Mouse (Mus musculus) myocyte (in vitro differentiated cells): Measurements from ENCODE around the gene Shank2. TPM values are rescaled to one million over a fixed set of nuclear protein-coding genes. Genes with fewer than 3 reads are reported as not detected.

Experiments
- H3K27me3 ChIP-seq: one replicate; pipeline ENCODE4 v1.6.1; 2011; ENCODE audit not compliant: control insufficient read depth, insufficient read depth, insufficient read length
- H3K36me3 ChIP-seq: one replicate; pipeline ENCODE4 v1.6.1; 2011; ENCODE audit not compliant: control insufficient read depth, insufficient read depth
- H3K4me2 ChIP-seq: one replicate; pipeline ENCODE4 v1.6.1; 2011; ENCODE audit warnings: low read depth, control low read depth
- H3K4me3 ChIP-seq: one replicate; pipeline ENCODE4 v1.5.1; 2011; ENCODE audit warnings: mild to moderate bottlenecking, control low read depth, moderate library complexity
- H3K79me2 ChIP-seq: one replicate; pipeline ENCODE4 v1.6.1; 2011; ENCODE audit not compliant: control insufficient read depth, insufficient read depth
- H3ac ChIP-seq: one replicate; pipeline ENCODE4 v1.6.1; 2011; ENCODE audit not compliant: control insufficient read depth, insufficient read length
- CEBPB ChIP-seq: IDR thresholded peaks from 2 replicates; pipeline ENCODE4 v1.6.1; 2011; ENCODE audit warnings: mild to moderate bottlenecking, moderate library complexity; ENCODE audit not compliant: poor library complexity, insufficient read depth, severe bottlenecking
- E2F4 ChIP-seq: IDR thresholded peaks from one replicate; pipeline ENCODE4 v1.6.1; 2011; ENCODE audit warnings: mild to moderate bottlenecking, control low read depth, moderate library complexity; ENCODE audit not compliant: insufficient read depth
- MAX ChIP-seq: IDR thresholded peaks from one replicate; pipeline ENCODE4 v1.6.1; 2011; ENCODE audit warnings: low read depth, mild to moderate bottlenecking, control low read depth
- MYOD1 ChIP-seq, 3 experiments: IDR thresholded peaks; one replicate each; pipeline ENCODE4 v1.6.1; 2011; ENCODE audit warnings: control low read depth in 2 of 3, low read depth in 2 of 3, mild to moderate bottlenecking in 2 of 3, moderate library complexity in 1 of 3; ENCODE audit not compliant: insufficient read length in 2 of 3, control insufficient read depth in 1 of 3
- MYOG ChIP-seq, 3 experiments: IDR thresholded peaks; one replicate each; pipeline ENCODE4 v1.6.1; 2011; ENCODE audit warnings: control low read depth in 2 of 3, low read depth in 2 of 3, mild to moderate bottlenecking in 2 of 3; ENCODE audit not compliant: insufficient read length in 2 of 3, control insufficient read depth in 1 of 3, insufficient read depth in 1 of 3
- POLR2A ChIP-seq: IDR thresholded peaks from one replicate; pipeline ENCODE4 v1.6.1; 2011; ENCODE audit warnings: low read depth, mild to moderate bottlenecking, control low read depth, moderate library complexity; ENCODE audit not compliant: insufficient read length
- POLR2AphosphoS2 ChIP-seq: IDR thresholded peaks from one replicate; pipeline ENCODE4 v1.6.1; 2011; ENCODE audit warnings: low read depth, control low read depth; ENCODE audit not compliant: insufficient read length
- REST ChIP-seq: IDR thresholded peaks from one replicate; pipeline ENCODE4 v1.6.1; 2011; ENCODE audit warnings: mild to moderate bottlenecking, control low read depth, moderate library complexity; ENCODE audit not compliant: insufficient read depth, insufficient read length
- SRF ChIP-seq: IDR thresholded peaks from one replicate; pipeline ENCODE4 v1.6.1; 2011; ENCODE audit warnings: low read depth; ENCODE audit not compliant: control insufficient read depth, insufficient read length
- TCF12 ChIP-seq: IDR thresholded peaks from one replicate; pipeline ENCODE4 v1.6.1; 2011; ENCODE audit warnings: mild to moderate bottlenecking, control low read depth; ENCODE audit not compliant: poor library complexity, insufficient read depth, severe bottlenecking
- TCF3 ChIP-seq: IDR thresholded peaks from one replicate; pipeline ENCODE4 v1.6.1; 2011; ENCODE audit warnings: low read depth, control low read depth; ENCODE audit not compliant: insufficient read length
- USF1 ChIP-seq: IDR thresholded peaks from one replicate; pipeline ENCODE4 v1.6.1; 2011; ENCODE audit warnings: low read depth, mild to moderate bottlenecking, control low read depth, moderate library complexity
- polyA plus RNA-seq: library from polyadenylated mRNA; unstranded; fragments of >200 nt; fragmentation: generic; extraction: Trizol; gene quantifications from one replicate; pipeline ENCODE4 v1.2.1, GENCODE M21; 2012; ENCODE audit warnings: missing spikeins

The Shank2 gene
- polyA plus RNA-seq, 1 experiment = 0.07 TPM

GRCm38 (mm10) chr7:144316797-144317196 is 315.1 kb downstream of the Shank2 start:
- Histone ChIP-seq H3K36me3 (no peaks in the 10 kb centered on the region), H3K4me3 (no peak overlapping the region), H3K79me2 (no peaks in the 10 kb centered on the region), H3K27me3 (no peaks in the 10 kb centered on the region), H3ac (no peak overlapping the region), H3K4me2 (no peak overlapping the region)
- TF ChIP-seq CEBPB (no peak), TCF3 (no peak), REST (no peak)

- no peaks in the 10 kb centered on the region for H3K36me3 ChIP-seq
- TF ChIP-seq MYOG (IDR thresholded peaks at IDR 0.05; ENCODE audit: control insufficient read depth in 1 of 3, insufficient read depth in 1 of 3, insufficient read length in 2 of 3, low read depth in 2 of 3) = no peak
- TF ChIP-seq TCF3 = no peak
- no peak for TF ChIP-seq CEBPB
- no peak for TF ChIP-seq POLR2AphosphoS2
- no peak for TF ChIP-seq SRF
- TF ChIP-seq USF1 = no peak
- TF ChIP-seq E2F4 = no peak
- H3K4me2 ChIP-seq = no peak overlapping the region
- no peak overlapping the region for H3K4me3 ChIP-seq
- peaks cover 5% of the 10 kb centered on the region for H3K27me3 ChIP-seq
- no peaks in the 10 kb centered on the region for H3K79me2 ChIP-seq
- no peak overlapping the region for H3ac ChIP-seq
Observed at GRCm38 (mm10) chr7:144324077-144324476, 322.3 kb downstream of the Shank2 start.

DNA sequence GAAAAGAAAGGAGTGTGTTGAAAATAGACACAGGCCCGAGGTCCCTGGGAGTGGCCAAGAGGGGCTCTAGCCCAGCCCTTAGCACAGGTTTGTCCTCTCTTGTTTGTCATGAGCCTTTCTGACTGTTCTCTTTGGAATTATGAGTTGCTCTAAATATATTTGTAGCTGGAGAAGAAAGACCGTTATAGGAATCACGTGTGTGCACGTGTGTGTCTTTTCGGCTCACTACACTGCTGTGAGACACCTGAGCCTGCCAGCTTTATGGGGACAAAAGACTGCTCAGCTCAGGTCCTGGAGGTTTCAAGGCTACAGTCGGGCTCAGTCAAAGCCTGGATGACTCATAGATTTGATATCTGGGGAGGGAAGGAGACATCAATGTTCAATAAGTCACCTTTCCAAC is 323.1 kb downstream of the Shank2 start:
- Histone ChIP-seq H3K36me3 (no peaks in the 10 kb centered on the region), H3ac (no peak overlapping the region), H3K79me2 (no peaks in the 10 kb centered on the region), H3K4me2 (no peak overlapping the region), H3K27me3 (peaks cover 5% of the 10 kb centered on the region), H3K4me3 (no peak overlapping the region)
- TF ChIP-seq TCF3 (no peak), TCF12 (no peak), SRF (no peak), MYOD1 (IDR thresholded peaks at IDR 0.05; ENCODE audit: control insufficient read depth in 1 of 3, insufficient read length in 2 of 3, low read depth in 2 of 3) (no peak), REST (no peak), CEBPB (no peak), POLR2A (no peak), MAX (no peak), POLR2AphosphoS2 (no peak), MYOG (IDR thresholded peaks at IDR 0.05; ENCODE audit: control insufficient read depth in 1 of 3, insufficient read depth in 1 of 3, insufficient read length in 2 of 3, low read depth in 2 of 3) (no peak), USF1 (no peak), E2F4 (no peak)

- Histone ChIP-seq H3ac (no peak overlapping the region), H3K27me3 (peaks cover 5% of the 10 kb centered on the region), H3K4me3 (no peak overlapping the region), H3K4me2 (no peak overlapping the region), H3K36me3 (no peaks in the 10 kb centered on the region), H3K79me2 (no peaks in the 10 kb centered on the region)
- no peak for TF ChIP-seq TCF3
- TF ChIP-seq USF1 = no peak
- TF ChIP-seq CEBPB = no peak
- TF ChIP-seq SRF = no peak
- no peak for TF ChIP-seq TCF12
- TF ChIP-seq MAX = no peak
- no peak for TF ChIP-seq MYOG (IDR thresholded peaks at IDR 0.05; ENCODE audit: control insufficient read depth in 1 of 3, insufficient read depth in 1 of 3, insufficient read length in 2 of 3, low read depth in 2 of 3)
- TF ChIP-seq REST = no peak
- no peak for TF ChIP-seq E2F4
- TF ChIP-seq POLR2AphosphoS2 = no peak
- no peak for TF ChIP-seq POLR2A
- no peak for TF ChIP-seq MYOD1 (IDR thresholded peaks at IDR 0.05; ENCODE audit: control insufficient read depth in 1 of 3, insufficient read length in 2 of 3, low read depth in 2 of 3)
Observed at GRCm38 (mm10) chr7:144325603-144326002, 323.9 kb downstream of the Shank2 start.

- Histone ChIP-seq H3K27me3 (no peaks in the 10 kb centered on the region), H3K79me2 (no peaks in the 10 kb centered on the region), H3K4me3 (no peak overlapping the region), H3ac (no peak overlapping the region), H3K36me3 (no peaks in the 10 kb centered on the region), H3K4me2 (no peak overlapping the region)
- no peak for TF ChIP-seq MYOG (IDR thresholded peaks at IDR 0.05; ENCODE audit: control insufficient read depth in 1 of 3, insufficient read depth in 1 of 3, insufficient read length in 2 of 3, low read depth in 2 of 3)
- no peak for TF ChIP-seq MAX
- no peak for TF ChIP-seq USF1
- no peak for TF ChIP-seq TCF12
- no peak for TF ChIP-seq REST
- TF ChIP-seq E2F4 = no peak
- TF ChIP-seq CEBPB = no peak
- TF ChIP-seq SRF = no peak
- no peak for TF ChIP-seq MYOD1 (IDR thresholded peaks at IDR 0.05; ENCODE audit: control insufficient read depth in 1 of 3, insufficient read length in 2 of 3, low read depth in 2 of 3)
- no peak for TF ChIP-seq TCF3
- no peak for TF ChIP-seq POLR2AphosphoS2
- TF ChIP-seq POLR2A = no peak
Observed at GRCm38 (mm10) chr7:144329403-144329890, 327.7 kb downstream of the Shank2 start.
